Mouse (Mus musculus) hindbrain, embryonic 14.5 days (tissue): ENCODE data around the gene Piga. TPM values are rescaled to one million over a fixed set of nuclear protein-coding genes. Genes with fewer than 3 reads are reported as not detected.

Experiments
- ATAC-seq: fragments of 200-750 bp; cut with Nextera tagmentation; 2 replicates; pipeline ENCODE4 v1.8.0; 2017; ENCODE audit warnings: moderate number of reproducible peaks, mild to moderate bottlenecking, moderate TSS enrichment, moderate library complexity; ENCODE audit not compliant: low FRiP score
- DNase-seq: peaks from one replicate; pipeline ENCODE4 v3.0.0-alpha.2; 2015; ENCODE audit warnings: low spot score
- H3K27ac ChIP-seq: fragments of 300-500 bp; sonication (generic); 2 replicates; pipeline ENCODE4 v1.5.1; 2014; ENCODE audit warnings: mild to moderate bottlenecking, moderate library complexity
- H3K27me3 ChIP-seq: fragments of 300-500 bp; sonication (generic); 2 replicates; pipeline ENCODE4 v1.6.1; 2014; ENCODE audit warnings: mild to moderate bottlenecking, low read length, mixed read lengths; ENCODE audit not compliant: control insufficient read depth, insufficient read depth
- H3K36me3 ChIP-seq: fragments of 300-500 bp; sonication (generic); replicated peaks from 2 replicates; pipeline ENCODE4 v1.6.1; 2014; ENCODE audit not compliant: control insufficient read depth, insufficient read depth
- H3K4me1 ChIP-seq: fragments of 300-500 bp; sonication (generic); replicated peaks from 2 replicates; pipeline ENCODE4 v1.6.1; 2014; ENCODE audit warnings: antibody characterized with exemption, low read length, mixed read lengths; ENCODE audit not compliant: control insufficient read depth, insufficient read depth
- H3K4me2 ChIP-seq: fragments of 300-500 bp; sonication (generic); replicated peaks from 2 replicates; pipeline ENCODE4 v1.6.1; 2014; ENCODE audit warnings: mild to moderate bottlenecking, moderate library complexity
- H3K4me3 ChIP-seq: fragments of 300-500 bp; sonication (generic); replicated peaks from 2 replicates; pipeline ENCODE4 v1.5.1; 2014; ENCODE audit warnings: mild to moderate bottlenecking, low read length
- H3K9ac ChIP-seq: fragments of 300-500 bp; sonication (generic); 2 replicates; pipeline ENCODE4 v1.6.1; 2014
- H3K9me3 ChIP-seq: fragments of 300-500 bp; sonication (generic); 2 replicates; pipeline ENCODE4 v1.6.1; 2016; ENCODE audit warnings: low read length; ENCODE audit not compliant: control insufficient read depth
- WGBS: fragments of 180-500 bp; shearing (Covaris S2); extraction: QIAGEN DNeasy Blood & Tissue Kit; methylation state at CpG from one replicate; pipeline ENCODE4 v1.1.7; 2014; 5-methylcytosine and 5-hydroxymethylcytosine counted together
- polyA plus RNA-seq: library from polyadenylated mRNA; unstranded; fragments of >200 nt; fragmentation: Nextera tagmentation; extraction: Ambion mirVana; gene quantifications from 2 replicates; pipeline ENCODE4 v1.2.1, GENCODE M21; 2014

Gene Piga
- polyA plus RNA-seq, 1 experiment from 2014 or later: 5.3 TPM

- Histone ChIP-seq H3K27me3 (no peaks in the 10 kb centered on the region), H3K4me1 (no peaks in the 10 kb centered on the region)
- no peak for ATAC-seq
Observed at GRCm38 (mm10) chrX:164406133-164407022, 13.2 kb upstream of the Piga start.

GRCm38 (mm10) chrX:164408301-164408927, 11.2 kb upstream of the Piga start:
- H3K4me1 ChIP-seq: no peaks in the 10 kb centered on the region
- H3K9ac ChIP-seq: no peak overlapping the region
- no peaks in the 10 kb centered on the region for H3K36me3 ChIP-seq
- H3K9me3 ChIP-seq: no peaks in the 10 kb centered on the region
- H3K4me3 ChIP-seq: no peak overlapping the region
- DNase-seq (no peak), ATAC-seq (no peak)
- no peak overlapping the region for H3K4me2 ChIP-seq
- WGBS: 81% methylated on average over 3 of the region's 3 CpGs
- H3K27ac ChIP-seq: no peak overlapping the region
- no peaks in the 10 kb centered on the region for H3K27me3 ChIP-seq

More at GRCm38 (mm10) chrX:164406133-164407022, 13.2 kb upstream of the Piga start:
- Histone ChIP-seq H3K27ac (no peak overlapping the region), H3K4me3 (no peak overlapping the region), H3K36me3 (no peaks in the 10 kb centered on the region), H3K4me2 (no peak overlapping the region), H3K9me3 (no peaks in the 10 kb centered on the region), H3K9ac (no peak overlapping the region)
- no peak for DNase-seq
- WGBS: 80% methylated on average over 9 of the region's 9 CpGs

GRCm38 (mm10) chrX:164410562-164410961, 9.0 kb upstream of the Piga start:
- H3K9me3 ChIP-seq: no peaks in the 10 kb centered on the region
- no peak overlapping the region for H3K4me3 ChIP-seq
- no peaks in the 10 kb centered on the region for H3K36me3 ChIP-seq
- H3K9ac ChIP-seq: no peak overlapping the region
- 88% methylated on average over 1 of the region's 1 CpGs for WGBS
- H3K4me2 ChIP-seq: no peak overlapping the region
- no peak overlapping the region for H3K27ac ChIP-seq
- no peak for DNase-seq
- no peaks in the 10 kb centered on the region for H3K4me1 ChIP-seq
- no peak for ATAC-seq
- no peaks in the 10 kb centered on the region for H3K27me3 ChIP-seq

GRCm38 (mm10) chrX:164416803-164417202, 2.8 kb upstream of the Piga start:
- 78% methylated on average over 2 of the region's 2 CpGs for WGBS
- Histone ChIP-seq H3K36me3 (no peaks in the 10 kb centered on the region), H3K27ac (no peak overlapping the region), H3K9ac (no peak overlapping the region), H3K4me2 (no peak overlapping the region), H3K27me3 (peaks cover 4% of the 10 kb centered on the region; the same call in 1 of the 2 replicates), H3K4me3 (no peak overlapping the region), H3K4me1 (0 out of 2 replicates have a peak, but pooled peaks cover 4% of the 10 kb centered on the region), H3K9me3 (no peaks in the 10 kb centered on the region)
- DNase-seq (no peak), ATAC-seq (no peak)

- Histone ChIP-seq H3K4me3 (no peak overlapping the region), H3K27ac (no peak overlapping the region), H3K27me3 (peaks cover 4% of the 10 kb centered on the region; the same call in 1 of the 2 replicates), H3K4me2 (no peak overlapping the region), H3K9ac (no peak overlapping the region), H3K36me3 (0 out of 2 replicates have a peak, but pooled peaks cover under 1% of the 10 kb centered on the region), H3K9me3 (no peaks in the 10 kb centered on the region), H3K4me1 (0 out of 2 replicates have a peak, but pooled peaks cover 4% of the 10 kb centered on the region)
- DNase-seq: no peak
- ATAC-seq: no peak
Observed at GRCm38 (mm10) chrX:164418008-164418407, 1.6 kb upstream of the Piga start.

GRCm38 (mm10) chrX:164419955-164420354, 368 bp downstream of the Piga start:
- H3K27me3 ChIP-seq: peaks cover 4% of the 10 kb centered on the region; the same call in 1 of the 2 replicates

GRCm38 (mm10) chrX:164420518-164420917, 931 bp downstream of the Piga start:
- DNase-seq: no peak
- Histone ChIP-seq H3K9ac (peak overlapping the region; percentile 64; the same call in 1 of the 2 replicates), H3K36me3 (0 out of 2 replicates have a peak, but pooled peaks cover 2% of the 10 kb centered on the region), H3K9me3 (no peaks in the 10 kb centered on the region), H3K4me2 (peak overlapping the region; percentile 61), H3K4me3 (peak overlapping the region; percentile 51), H3K4me1 (0 out of 2 replicates have a peak, but pooled peaks cover 4% of the 10 kb centered on the region), H3K27me3 (peaks cover 4% of the 10 kb centered on the region; the same call in 1 of the 2 replicates), H3K27ac (no peak overlapping the region)
- no peak for ATAC-seq
- WGBS: 56% methylated on average over 3 of the region's 3 CpGs

More at GRCm38 (mm10) chrX:164419955-164420354, 368 bp downstream of the Piga start:
- Histone ChIP-seq H3K9me3 (no peaks in the 10 kb centered on the region), H3K4me3 (peak overlapping the region; percentile 51), H3K4me1 (0 out of 2 replicates have a peak, but pooled peaks cover 4% of the 10 kb centered on the region), H3K9ac (peak overlapping the region; percentile 64), H3K36me3 (0 out of 2 replicates have a peak, but pooled peaks cover 2% of the 10 kb centered on the region), H3K4me2 (peak overlapping the region; percentile 61), H3K27ac (peak overlapping the region; percentile 69)
- ATAC-seq (no peak), DNase-seq (no peak)
- WGBS: 25% methylated on average over 13 of the region's 13 CpGs

- Histone ChIP-seq H3K27me3 (no peaks in the 10 kb centered on the region), H3K9ac (no peak overlapping the region), H3K27ac (no peak overlapping the region), H3K4me3 (no peak overlapping the region), H3K4me2 (no peak overlapping the region), H3K9me3 (no peaks in the 10 kb centered on the region), H3K36me3 (0 out of 2 replicates have a peak, but pooled peaks cover 2% of the 10 kb centered on the region), H3K4me1 (0 out of 2 replicates have a peak, but pooled peaks cover 4% of the 10 kb centered on the region)
- 96% methylated on average over 1 of the region's 1 CpGs for WGBS
- ATAC-seq (no peak), DNase-seq (no peak)
Observed at GRCm38 (mm10) chrX:164424821-164425220, 5.2 kb downstream of the Piga start.

- H3K4me1 ChIP-seq: no peaks in the 10 kb centered on the region
- H3K36me3 ChIP-seq: 0 out of 2 replicates have a peak, but pooled peaks cover 5% of the 10 kb centered on the region
- no peak overlapping the region for H3K4me3 ChIP-seq
- H3K27me3 ChIP-seq: no peaks in the 10 kb centered on the region
- no peak overlapping the region for H3K9ac ChIP-seq
- ATAC-seq (no peak), DNase-seq (no peak)
- no peaks in the 10 kb centered on the region for H3K9me3 ChIP-seq
- no peak overlapping the region for H3K27ac ChIP-seq
- no peak overlapping the region for H3K4me2 ChIP-seq
- 92% methylated on average over 4 of the region's 4 CpGs for WGBS
Observed at GRCm38 (mm10) chrX:164427295-164427694, 7.7 kb downstream of the Piga start.
